Mouse (Mus musculus) heart, adult 2 months (tissue): Measurements from ENCODE around the gene H1foo. TPM values are rescaled to one million over a fixed set of nuclear protein-coding genes. Genes with fewer than 3 reads are reported as not detected.

Experiments
- DNase-seq, 2 experiments: peaks; one replicate each; pipeline ENCODE4 v3.0.0; 2021
- H3K27ac ChIP-seq: fragments of 200-600 bp; 2 replicates; pipeline ENCODE4 v1.8.1; 2022
- H3K27me3 ChIP-seq: fragments of 200-500 bp; 2 replicates; pipeline ENCODE4 v1.6.1; 2012; ENCODE audit warnings: mild to moderate bottlenecking, low read length, inconsistent platforms, mixed read lengths; ENCODE audit not compliant: control insufficient read depth, insufficient read depth
- H3K36me3 ChIP-seq: fragments of 200-500 bp; 2 replicates; pipeline ENCODE4 v1.6.1; 2012; ENCODE audit warnings: low read length, inconsistent platforms; ENCODE audit not compliant: control insufficient read depth, insufficient read depth
- H3K4me1 ChIP-seq: fragments of 200-500 bp; 2 replicates; pipeline ENCODE4 v1.6.1; 2011; ENCODE audit warnings: low read length; ENCODE audit not compliant: control insufficient read depth, insufficient read depth
- H3K4me3 ChIP-seq: fragments of 200-600 bp; 2 replicates; pipeline ENCODE4 v1.8.1; 2022
- H3K79me2 ChIP-seq: fragments of 200-500 bp; replicated peaks from 2 replicates; pipeline ENCODE4 v1.6.1; 2012; ENCODE audit warnings: mild to moderate bottlenecking, inconsistent platforms, low read length, moderate library complexity, mixed read lengths; ENCODE audit not compliant: control insufficient read depth, insufficient read depth
- H3K9ac ChIP-seq: fragments of 200-500 bp; 2 replicates; pipeline ENCODE4 v1.6.1; 2012; ENCODE audit warnings: low read depth, mild to moderate bottlenecking, control low read depth, inconsistent platforms, low read length, mixed read lengths
- CTCF ChIP-seq: fragments of 200-600 bp; IDR thresholded peaks from 2 replicates; pipeline ENCODE4 v1.8.1; 2022; ENCODE audit warnings: antibody characterized with exemption, mild to moderate bottlenecking, moderate library complexity
- EP300 ChIP-seq: fragments of 200-500 bp; IDR thresholded peaks from 2 replicates; pipeline ENCODE4 v1.6.1; 2011; ENCODE audit warnings: low read depth, low read length, control low read depth; ENCODE audit not compliant: insufficient read depth
- POLR2A ChIP-seq: fragments of 200-500 bp; IDR thresholded peaks from 2 replicates; pipeline ENCODE4 v1.6.1; 2011; ENCODE audit warnings: mild to moderate bottlenecking, low read depth, low read length, control low read depth; ENCODE audit not compliant: insufficient read depth
- WGBS: fragments of 180-500 bp; shearing (Covaris S2); methylation state at CpG from one replicate; pipeline ENCODE4 v1.1.7; 2018; 5-methylcytosine and 5-hydroxymethylcytosine counted together
- intact Hi-C: fragments of 180-260 bp; cut with DNase I; formaldehyde crosslinking; loops from one replicate; pipeline ENCODE4 v1.15.1; 2025
- polyA plus RNA-seq: library from polyadenylated mRNA; depleted of rRNA; stranded (reverse); fragments of >200 nt; gene quantifications from 2 replicates; pipeline ENCODE4 v1.2.3, GENCODE M21; 2012
- total RNA-seq, 2 experiments: library from RNA; stranded (reverse); gene quantifications; 2 replicates each; pipeline ENCODE4 v1.2.3; 2021

H1foo gene
- total and polyA plus RNA-seq, 3 experiments: not detected

DNA sequence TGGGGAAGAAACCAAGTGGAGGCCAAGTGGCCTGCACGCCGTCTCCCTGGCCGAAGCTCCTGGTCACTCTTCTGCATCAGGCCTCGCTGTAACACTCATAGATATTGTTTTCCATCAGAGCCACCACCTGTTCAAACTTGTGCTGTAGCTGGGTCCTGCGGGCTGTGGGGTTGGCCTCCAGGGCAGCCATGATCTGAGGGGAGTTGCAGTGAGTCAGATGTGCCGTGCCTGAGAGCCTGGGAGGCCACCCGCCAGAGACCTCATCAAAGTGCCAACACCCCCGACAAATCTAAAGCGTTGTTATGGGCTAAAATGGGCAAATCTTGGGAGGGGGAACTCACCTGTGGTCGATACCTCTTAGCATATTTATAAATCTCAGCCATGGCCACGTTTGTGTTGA lies 10.9 kb downstream of the H1foo start:
- intact Hi-C loops: no loop called here

DNA sequence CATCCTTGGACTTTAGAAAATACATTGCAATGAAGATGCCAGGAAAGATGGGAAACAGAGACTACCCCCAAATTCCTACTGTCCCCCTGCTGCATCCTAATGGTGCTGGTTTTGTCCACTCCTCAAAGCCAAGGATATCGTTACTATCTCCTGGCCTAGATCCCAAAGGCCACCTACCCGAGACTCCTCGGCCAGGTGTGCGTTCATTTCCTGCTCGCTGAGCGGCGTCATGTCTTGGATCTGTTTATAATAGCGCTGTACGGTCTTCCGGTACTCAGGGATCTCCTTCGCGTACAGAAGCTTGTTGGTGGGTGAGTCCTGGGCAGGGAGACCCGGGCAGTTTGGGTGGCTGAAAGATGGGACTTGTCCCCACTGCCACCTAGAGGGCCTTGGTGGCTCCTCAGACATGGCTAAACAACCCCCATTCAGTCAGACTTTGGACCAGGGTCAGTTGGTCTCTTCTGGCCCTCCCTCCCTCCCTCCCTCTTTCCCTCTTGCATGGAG lies 11.7 kb downstream of the H1foo start:
- Histone ChIP-seq H3K27ac (peak overlapping the region; percentile 93), H3K36me3 (peaks cover 15% of the 10 kb centered on the region; the same call in 1 of the 2 replicates), H3K79me2 (no peaks in the 10 kb centered on the region), H3K9ac (no peak overlapping the region), H3K27me3 (no peaks in the 10 kb centered on the region), H3K4me1 (peaks cover 36% of the 10 kb centered on the region), H3K4me3 (no peak overlapping the region)
- DNase-seq: no peak
- TF ChIP-seq CTCF (peak; percentile 52), POLR2A (no peak), EP300 (no peak)
- 43% methylated on average over 13 of the region's 13 CpGs for WGBS
- intact Hi-C loops: no loop called here

More for the DNA sequence above, 10.9 kb downstream of the H1foo start:
- peaks cover 35% of the 10 kb centered on the region for H3K4me1 ChIP-seq
- H3K27me3 ChIP-seq: no peaks in the 10 kb centered on the region
- H3K4me3 ChIP-seq: no peak overlapping the region
- H3K36me3 ChIP-seq: peaks cover 14% of the 10 kb centered on the region; the same call in 1 of the 2 replicates
- no peaks in the 10 kb centered on the region for H3K79me2 ChIP-seq
- 90% methylated on average over 11 of the region's 11 CpGs for WGBS
- TF ChIP-seq CTCF (no peak), POLR2A (no peak), EP300 (no peak)
- DNase-seq: no peak
- H3K27ac ChIP-seq: peak overlapping the region; percentile 93
- no peak overlapping the region for H3K9ac ChIP-seq

DNA sequence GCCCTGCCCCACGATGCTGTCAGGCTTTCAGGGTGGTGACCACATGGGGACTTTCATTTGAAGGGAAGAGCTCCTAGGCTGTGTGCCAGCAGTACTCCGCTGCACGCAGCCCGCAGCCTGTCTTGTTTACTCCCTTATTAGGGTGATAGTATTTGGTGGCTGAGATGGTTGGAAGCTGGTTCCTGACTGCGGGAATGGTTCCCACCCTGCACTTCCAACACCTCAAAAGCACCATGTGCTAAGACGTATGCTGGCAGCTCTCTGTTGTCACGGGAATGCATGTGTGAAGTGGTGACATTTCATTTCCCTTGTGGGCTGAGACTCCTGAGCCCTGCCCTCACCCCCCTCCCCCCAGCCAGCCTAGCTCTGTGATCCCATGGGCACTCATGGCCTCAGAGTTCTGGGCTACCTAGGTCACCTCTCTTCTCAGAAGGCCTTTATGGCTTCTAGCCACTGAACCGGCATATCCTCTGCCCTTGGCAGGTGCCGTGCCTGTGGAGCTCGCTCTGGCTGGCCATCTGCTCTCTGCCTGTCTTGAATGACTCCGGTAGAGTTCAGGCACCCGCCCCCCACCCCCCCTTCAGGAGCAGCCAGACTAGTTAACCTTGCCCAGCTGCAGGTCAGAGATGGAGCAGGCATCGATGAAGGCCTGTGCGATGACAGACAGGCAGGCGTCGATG lies 12.3 kb downstream of the H1foo start:
- TF ChIP-seq CTCF (no peak), EP300 (peak; percentile 94; the same call in 1 of the 2 replicates), POLR2A (no peak)
- WGBS: 23% methylated on average over 16 of the region's 16 CpGs
- H3K36me3 ChIP-seq: peaks cover 20% of the 10 kb centered on the region
- DNase-seq: peak; percentile 66 to 80
- peaks cover 42% of the 10 kb centered on the region for H3K4me1 ChIP-seq
- H3K79me2 ChIP-seq: no peaks in the 10 kb centered on the region
- peak overlapping the region; percentile 20 for H3K9ac ChIP-seq
- no peak overlapping the region for H3K4me3 ChIP-seq
- H3K27ac ChIP-seq: peak overlapping the region; percentile 93
- H3K27me3 ChIP-seq: no peaks in the 10 kb centered on the region
- intact Hi-C loops: no loop called here

DNA sequence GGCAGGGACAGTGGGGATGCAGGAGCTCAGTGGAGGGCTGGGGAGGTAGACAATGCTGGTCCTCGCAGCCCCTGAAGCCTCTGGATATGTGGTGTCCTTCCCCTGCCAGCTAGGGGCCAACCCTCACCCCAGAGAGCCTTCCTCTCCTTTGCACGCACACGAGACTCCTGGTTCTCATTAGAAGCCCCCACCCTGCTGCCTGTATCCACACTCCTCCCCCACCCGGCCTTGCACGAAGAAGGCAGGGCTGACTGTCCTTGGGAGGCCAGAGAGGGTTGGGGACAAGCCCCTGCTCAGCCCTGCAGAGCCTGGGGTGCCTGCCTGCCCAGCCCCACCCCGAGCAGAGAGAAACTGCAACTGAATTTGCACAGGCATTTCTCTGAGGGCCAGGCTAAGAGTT lies 12.9 kb downstream of the H1foo start:
- peaks cover 21% of the 10 kb centered on the region for H3K36me3 ChIP-seq
- WGBS: 62% methylated on average over 6 of the region's 6 CpGs
- H3K27me3 ChIP-seq: no peaks in the 10 kb centered on the region
- TF ChIP-seq EP300 (no peak), CTCF (no peak), POLR2A (no peak)
- H3K27ac ChIP-seq: peak overlapping the region; percentile 93
- H3K4me3 ChIP-seq: no peak overlapping the region
- H3K79me2 ChIP-seq: no peaks in the 10 kb centered on the region
- intact Hi-C loops: no loop called here
- peaks cover 47% of the 10 kb centered on the region for H3K4me1 ChIP-seq
- peak overlapping the region; percentile 20 for H3K9ac ChIP-seq
- DNase-seq: peak in 1 of 2 experiments; percentile 46

DNA sequence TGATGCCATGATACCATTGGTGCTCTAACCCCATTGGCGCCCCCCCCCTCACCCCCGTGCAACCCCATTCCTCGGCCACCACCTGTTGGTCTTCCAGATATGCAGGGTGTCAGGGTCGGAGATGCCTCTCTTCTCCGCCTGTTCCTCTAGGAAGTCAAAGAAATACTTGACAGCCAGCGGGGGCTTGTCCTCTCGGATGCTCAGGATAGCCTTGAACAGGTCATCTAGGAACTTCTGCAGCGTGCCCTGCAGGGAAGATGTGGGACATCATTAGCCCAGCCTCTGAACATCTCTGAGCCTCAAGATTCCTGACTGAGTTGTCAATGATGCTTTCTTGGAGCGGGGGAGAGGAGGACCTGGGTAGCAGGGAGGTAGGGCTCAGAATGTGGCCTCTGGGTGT lies 13.7 kb downstream of the H1foo start:
- H3K36me3 ChIP-seq: peaks cover 21% of the 10 kb centered on the region
- intact Hi-C loops: no loop called here
- 80% methylated on average over 9 of the region's 9 CpGs for WGBS
- H3K27ac ChIP-seq: peak overlapping the region; percentile 93
- H3K27me3 ChIP-seq: no peaks in the 10 kb centered on the region
- no peak for TF ChIP-seq EP300
- no peak for TF ChIP-seq CTCF
- TF ChIP-seq POLR2A: no peak
- H3K79me2 ChIP-seq: no peaks in the 10 kb centered on the region
- no peak overlapping the region for H3K4me3 ChIP-seq
- DNase-seq: no peak
- H3K9ac ChIP-seq: no peak overlapping the region
- H3K4me1 ChIP-seq: peaks cover 49% of the 10 kb centered on the region

DNA sequence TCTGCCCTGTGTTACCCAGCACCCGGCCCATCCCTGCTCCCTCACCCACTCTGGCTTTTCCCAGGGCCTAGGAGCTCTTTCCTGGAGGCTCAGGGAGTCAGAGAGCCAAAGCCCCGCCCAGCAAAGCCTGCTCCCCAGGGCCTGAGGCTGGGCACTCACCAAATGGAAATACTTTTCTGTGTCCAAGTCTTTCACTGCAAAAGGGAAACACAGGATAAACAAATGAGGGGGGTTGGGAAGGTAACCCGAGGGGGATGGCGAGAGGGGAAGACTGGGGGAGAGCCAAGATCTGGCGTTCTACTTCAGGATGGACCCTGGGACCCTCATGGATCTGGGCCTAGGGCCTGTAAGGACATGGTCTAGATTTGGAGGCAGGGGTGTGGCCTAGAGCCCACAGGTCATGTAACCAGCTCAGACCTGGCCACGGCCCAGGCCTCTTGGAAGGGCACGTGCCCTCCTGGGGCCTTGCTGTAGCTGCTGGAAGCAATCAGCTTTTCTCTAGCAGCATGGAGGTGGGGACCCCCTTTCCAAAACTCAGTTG lies 14.5 kb downstream of the H1foo start:
- H3K9ac ChIP-seq: peak overlapping the region; percentile 9; the same call in 1 of the 2 replicates
- intact Hi-C loops: loop anchor here (1.0 kb wide), 2 partner anchors 36 to 49 kb away; partner anchors contain the start of gene Plxnd1
- TF ChIP-seq CTCF (no peak), EP300 (peak; percentile 92), POLR2A (0 out of 2 replicates have a peak, but pooled peaks have one; percentile 42)
- no peaks in the 10 kb centered on the region for H3K27me3 ChIP-seq
- peaks cover 47% of the 10 kb centered on the region for H3K4me1 ChIP-seq
- no peak overlapping the region for H3K4me3 ChIP-seq
- peak overlapping the region; percentile 93 for H3K27ac ChIP-seq
- peaks cover 21% of the 10 kb centered on the region for H3K36me3 ChIP-seq
- H3K79me2 ChIP-seq: no peaks in the 10 kb centered on the region
- WGBS: 11% methylated on average over 7 of the region's 7 CpGs
- DNase-seq: peak; percentile 92 to 93
